Mouse (Mus musculus): ENCODE data around the gene Gm20498. TPM values are rescaled to one million over a fixed set of nuclear protein-coding genes. Genes with fewer than 3 reads are reported as not detected.
"Not testable (repeated sequence)": the region's sequence is repeated elsewhere in the genome, so short reads cannot be mapped to it uniquely, and the experiment has no call there.

Gm20498 gene
- polyA plus RNA-seq, 1 experiment: 4.7 TPM

GRCm38 (mm10) chr12:81490491-81490890 is 42.2 kb downstream of the Gm20498 start:
- WGBS: 93% methylated on average over 5 of the region's 5 CpGs
- H3K4me1 ChIP-seq (ENCODE audit: control insufficient read depth, insufficient read depth, insufficient read length): no peaks in the 10 kb centered on the region

GRCm38 (mm10) chr12:81485311-81485710 is 47.4 kb downstream of the Gm20498 start:
- Histone ChIP-seq H3K4me3 (ENCODE audit: extremely low read depth, insufficient read depth, insufficient read length) (peak overlapping the region; percentile 92; the same call in 1 of the 2 replicates), H3K27ac (ENCODE audit: insufficient read depth, low read length) (peak overlapping the region; percentile 100; the same call in 1 of the 2 replicates), H3K36me3 (ENCODE audit: control insufficient read depth, insufficient read depth, low read length) (no peaks in the 10 kb centered on the region; the same call in 1 of the 2 replicates), H3K27me3 (ENCODE audit: control insufficient read depth, insufficient read depth, low read length) (no peaks in the 10 kb centered on the region), H3K4me1 (ENCODE audit: control insufficient read depth, insufficient read depth, insufficient read length) (no peaks in the 10 kb centered on the region; the same call in 1 of the 2 replicates)
- no peak for TF ChIP-seq CTCF (IDR thresholded peaks at IDR 0.05; ENCODE audit: extremely low read depth, insufficient read depth, insufficient read length, insufficient replicate concordance)
- no peak for TF ChIP-seq POLR2A (IDR thresholded peaks at IDR 0.05; ENCODE audit: low read depth, low read length)
- 58% methylated on average over 6 of the region's 6 CpGs for WGBS
- no peak for DNase-seq (ENCODE audit: low read depth in 1 of 2, low spot score in 2 of 2)

More at GRCm38 (mm10) chr12:81490491-81490890, 42.2 kb downstream of the Gm20498 start:
- DNase-seq (ENCODE audit: low read depth in 1 of 2, low spot score in 2 of 2): no peak
- Histone ChIP-seq H3K36me3 (ENCODE audit: control insufficient read depth, insufficient read depth, low read length) (peaks cover 2% of the 10 kb centered on the region; the same call in 1 of the 2 replicates), H3K27me3 (ENCODE audit: control insufficient read depth, insufficient read depth, low read length) (no peaks in the 10 kb centered on the region), H3K27ac (ENCODE audit: insufficient read depth, low read length) (no peak overlapping the region), H3K4me3 (ENCODE audit: extremely low read depth, insufficient read depth, insufficient read length) (no peak overlapping the region)
- TF ChIP-seq POLR2A (IDR thresholded peaks at IDR 0.05; ENCODE audit: low read depth, low read length): no peak
- TF ChIP-seq CTCF (IDR thresholded peaks at IDR 0.05; ENCODE audit: extremely low read depth, insufficient read depth, insufficient read length, insufficient replicate concordance): no peak

DNA sequence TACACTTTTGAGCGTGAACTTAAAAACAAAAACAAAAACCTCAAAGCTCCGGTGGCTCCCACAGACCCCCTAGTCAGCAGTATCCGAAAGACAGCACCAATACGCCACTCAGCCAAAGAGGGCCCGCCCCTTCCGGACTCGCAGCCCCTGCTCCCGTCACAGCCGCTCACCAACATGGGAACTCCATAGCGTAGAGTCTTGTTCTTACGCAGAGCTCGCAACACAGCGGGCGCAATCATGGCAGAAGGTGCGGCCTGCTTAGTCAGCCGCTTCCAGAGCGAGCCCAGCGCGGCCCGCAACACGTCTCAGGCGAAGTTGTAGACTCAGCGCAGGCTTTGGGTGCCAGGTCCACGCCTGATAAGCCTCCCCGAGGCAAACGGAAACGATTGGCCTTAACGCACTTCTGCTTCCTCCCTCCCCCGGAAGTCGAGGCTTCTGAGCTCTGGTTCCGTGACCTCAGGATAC is 47.9 kb downstream of the Gm20498 start, which contains the start of gene Cox16:
Gene Cox16, minus strand, starts transcription at position 401 of the 465 bp plus-strand sequence.
- H3K4me3 ChIP-seq (ENCODE audit: extremely low read depth, insufficient read depth, insufficient read length): peak within 1 kb of the TSS; percentile 92
- H3K27ac ChIP-seq (ENCODE audit: insufficient read depth, low read length): peak within 1 kb of the TSS; percentile 100
- H3K4me1 ChIP-seq (ENCODE audit: control insufficient read depth, insufficient read depth, insufficient read length): no peaks in the 10 kb centered on the region; the same call in 1 of the 2 replicates
- no peaks in the 10 kb centered on the region for H3K27me3 ChIP-seq (ENCODE audit: control insufficient read depth, insufficient read depth, low read length)
- no peaks in the 10 kb centered on the region; the same call in 1 of the 2 replicates for H3K36me3 ChIP-seq (ENCODE audit: control insufficient read depth, insufficient read depth, low read length)
- peak; percentile 72 to 79 for DNase-seq (ENCODE audit: low read depth in 1 of 2, low spot score in 2 of 2)
- WGBS: under 1% methylated on average over 31 of the region's 31 CpGs
- no peak; the same call in 1 of the 2 replicates for TF ChIP-seq POLR2A (IDR thresholded peaks at IDR 0.05; ENCODE audit: low read depth, low read length)
- TF ChIP-seq CTCF (IDR thresholded peaks at IDR 0.05; ENCODE audit: extremely low read depth, insufficient read depth, insufficient read length, insufficient replicate concordance): no peak

- TF ChIP-seq POLR2A (IDR thresholded peaks at IDR 0.05; ENCODE audit: low read depth, low read length): no peak
- no peak for TF ChIP-seq CTCF (IDR thresholded peaks at IDR 0.05; ENCODE audit: extremely low read depth, insufficient read depth, insufficient read length, insufficient replicate concordance)
- peak overlapping the region; percentile 92 for H3K4me3 ChIP-seq (ENCODE audit: extremely low read depth, insufficient read depth, insufficient read length)
- no peaks in the 10 kb centered on the region; the same call in 1 of the 2 replicates for H3K36me3 ChIP-seq (ENCODE audit: control insufficient read depth, insufficient read depth, low read length)
- no peaks in the 10 kb centered on the region for H3K27me3 ChIP-seq (ENCODE audit: control insufficient read depth, insufficient read depth, low read length)
- DNase-seq (ENCODE audit: low read depth in 1 of 2, low spot score in 2 of 2): no peak
- peak overlapping the region; percentile 100 for H3K27ac ChIP-seq (ENCODE audit: insufficient read depth, low read length)
- no peaks in the 10 kb centered on the region; the same call in 1 of the 2 replicates for H3K4me1 ChIP-seq (ENCODE audit: control insufficient read depth, insufficient read depth, insufficient read length)
- WGBS: under 1% methylated on average over 7 of the region's 7 CpGs
Observed at GRCm38 (mm10) chr12:81484212-81484611, 48.5 kb downstream of the Gm20498 start.

- no peak overlapping the region for H3K4me3 ChIP-seq (ENCODE audit: extremely low read depth, insufficient read depth, insufficient read length)
Observed at GRCm38 (mm10) chr12:81483656-81484055, 49.0 kb downstream of the Gm20498 start.

DNA sequence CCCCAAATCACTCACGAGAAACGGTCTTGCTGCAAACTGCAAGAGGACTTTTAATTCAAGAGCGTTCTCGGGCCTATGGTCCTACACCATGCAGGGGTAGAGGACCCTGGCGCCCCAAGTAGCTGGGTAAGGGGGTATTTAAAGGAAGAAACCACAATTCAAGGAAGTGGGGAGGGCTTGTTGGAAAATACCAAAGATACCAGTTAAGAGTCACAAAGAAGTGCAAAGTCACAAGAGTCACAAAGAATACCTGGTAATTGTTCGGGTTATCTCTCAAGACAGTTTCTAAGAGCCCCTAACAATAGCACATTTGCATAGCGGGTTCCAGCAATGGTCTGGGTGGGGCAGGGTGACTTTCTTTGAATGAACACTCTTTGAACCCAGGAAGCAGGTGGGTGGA is 73.7 kb downstream of the Gm20498 start:
- H3K36me3 ChIP-seq (ENCODE audit: control insufficient read depth, insufficient read depth, low read length): not testable (repeated sequence)
- 92% methylated on average over 7 of the region's 7 CpGs for WGBS

More at GRCm38 (mm10) chr12:81483656-81484055, 49.0 kb downstream of the Gm20498 start:
- Histone ChIP-seq H3K4me1 (ENCODE audit: control insufficient read depth, insufficient read depth, insufficient read length) (no peaks in the 10 kb centered on the region; the same call in 1 of the 2 replicates), H3K27ac (ENCODE audit: insufficient read depth, low read length) (no peak overlapping the region), H3K27me3 (ENCODE audit: control insufficient read depth, insufficient read depth, low read length) (no peaks in the 10 kb centered on the region), H3K36me3 (ENCODE audit: control insufficient read depth, insufficient read depth, low read length) (no peaks in the 10 kb centered on the region; the same call in 1 of the 2 replicates)
- WGBS: 38% methylated on average over 17 of the region's 17 CpGs
- no peak for DNase-seq (ENCODE audit: low read depth in 1 of 2, low spot score in 2 of 2)
- TF ChIP-seq POLR2A (IDR thresholded peaks at IDR 0.05; ENCODE audit: low read depth, low read length) (no peak), CTCF (IDR thresholded peaks at IDR 0.05; ENCODE audit: extremely low read depth, insufficient read depth, insufficient read length, insufficient replicate concordance) (no peak)

DNA sequence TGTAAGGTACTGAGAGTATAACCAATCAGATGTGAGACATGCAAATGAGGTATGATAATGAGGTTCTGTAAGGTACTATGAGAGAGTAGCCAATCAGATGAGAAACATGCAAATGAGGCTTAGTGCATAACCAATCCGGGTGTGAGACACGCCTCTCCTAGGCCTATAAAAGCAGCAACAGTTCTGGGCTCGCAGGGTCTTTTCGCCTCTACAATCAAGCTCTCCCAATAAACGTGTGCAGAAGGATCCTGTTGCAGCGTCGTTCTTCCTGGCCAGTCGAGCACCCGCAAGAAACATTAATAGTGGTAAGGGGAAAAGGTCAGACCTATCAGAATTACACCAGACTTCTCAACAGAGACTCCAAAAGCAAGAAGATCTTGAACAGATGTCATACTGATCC is 93.7 kb downstream of the Gm20498 start:
- not testable (repeated sequence) for H3K27ac ChIP-seq (ENCODE audit: insufficient read depth, low read length); H3K27me3 ChIP-seq (ENCODE audit: control insufficient read depth, insufficient read depth, low read length); H3K4me3 ChIP-seq (ENCODE audit: extremely low read depth, insufficient read depth, insufficient read length); DNase-seq (ENCODE audit: low read depth in 1 of 2, low spot score in 2 of 2); H3K36me3 ChIP-seq (ENCODE audit: control insufficient read depth, insufficient read depth, low read length); H3K4me1 ChIP-seq (ENCODE audit: control insufficient read depth, insufficient read depth, insufficient read length)
- 96% methylated on average over 9 of the region's 9 CpGs for WGBS

More for the DNA sequence above, 73.7 kb downstream of the Gm20498 start:
- H3K4me1 ChIP-seq (ENCODE audit: control insufficient read depth, insufficient read depth, insufficient read length); H3K27me3 ChIP-seq (ENCODE audit: control insufficient read depth, insufficient read depth, low read length); H3K4me3 ChIP-seq (ENCODE audit: extremely low read depth, insufficient read depth, insufficient read length); DNase-seq (ENCODE audit: low read depth in 1 of 2, low spot score in 2 of 2); H3K27ac ChIP-seq (ENCODE audit: insufficient read depth, low read length): not testable (repeated sequence)

DNA sequence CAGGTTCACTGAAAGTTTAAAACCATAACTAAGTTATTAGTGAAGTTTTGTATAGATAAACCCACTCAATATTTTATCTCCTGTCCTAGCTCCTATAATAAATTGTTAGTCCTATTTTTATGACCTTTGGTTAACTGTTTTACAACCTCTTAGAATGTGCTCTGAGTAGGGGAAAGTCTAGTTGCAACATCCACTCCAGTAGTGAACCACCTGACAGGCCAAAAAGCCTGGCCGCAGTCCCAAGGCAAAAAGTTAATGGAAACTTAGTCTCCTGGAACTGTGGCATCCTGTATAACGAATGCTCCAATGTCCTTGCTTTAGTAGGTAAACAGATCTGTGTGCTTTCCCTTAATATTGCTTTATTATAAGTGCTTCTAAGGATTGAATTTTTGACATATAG is 97.9 kb downstream of the Gm20498 start:
- not testable (repeated sequence) for H3K27ac ChIP-seq (ENCODE audit: insufficient read depth, low read length); H3K27me3 ChIP-seq (ENCODE audit: control insufficient read depth, insufficient read depth, low read length); H3K36me3 ChIP-seq (ENCODE audit: control insufficient read depth, insufficient read depth, low read length); H3K4me1 ChIP-seq (ENCODE audit: control insufficient read depth, insufficient read depth, insufficient read length); H3K4me3 ChIP-seq (ENCODE audit: extremely low read depth, insufficient read depth, insufficient read length); DNase-seq (ENCODE audit: low read depth in 1 of 2, low spot score in 2 of 2)
- WGBS: 92% methylated on average over 2 of the region's 2 CpGs

All from spleen, adult 2 months (tissue).